Mouse (Mus musculus): ENCODE measurements around the gene Slc5a6. TPM values are rescaled to one million over a fixed set of nuclear protein-coding genes. Genes with fewer than 3 reads are reported as not detected.
"Not testable (repeated sequence)": the region's sequence is repeated elsewhere in the genome, so short reads cannot be mapped to it uniquely, and the experiment has no call there.

Slc5a6 gene
- polyA plus RNA-seq, 1 experiment from 2014 or later: 4.8 TPM

GRCm38 (mm10) chr5:31047074-31047473 lies 1.6 kb downstream of the Slc5a6 start:
- ATAC-seq (ENCODE audit: low read depth): no peak
- Histone ChIP-seq H3K4me2 (ENCODE audit: low read depth, low read length) (peak overlapping the region; percentile 96), H3K9ac (ENCODE audit: low read depth, low read length) (peak overlapping the region; percentile 92), H3K9me3 (replicated peaks; ENCODE audit: control insufficient read depth, low read length) (no peaks in the 10 kb centered on the region), H3K36me3 (ENCODE audit: control insufficient read depth, insufficient read depth) (no peaks in the 10 kb centered on the region), H3K4me3 (ENCODE audit: low read depth, low read length) (peak overlapping the region; percentile 92), H3K27ac (ENCODE audit: low read length) (no peak overlapping the region), H3K4me1 (ENCODE audit: control insufficient read depth, low read depth, low read length) (peaks cover 15% of the 10 kb centered on the region), H3K27me3 (ENCODE audit: control insufficient read depth, insufficient read depth, low read depth, low read length) (no peaks in the 10 kb centered on the region)
- WGBS (ENCODE audit: insufficient replicate concordance): 16% methylated on average over 5 of the region's 5 CpGs

- H3K4me2 ChIP-seq (ENCODE audit: low read depth, low read length): no peak overlapping the region
Observed at GRCm38 (mm10) chr5:31046416-31046815, 2.3 kb downstream of the Slc5a6 start.

GRCm38 (mm10) chr5:31038171-31038845 lies 10.4 kb downstream of the Slc5a6 start:
- Histone ChIP-seq H3K9me3 (replicated peaks; ENCODE audit: control insufficient read depth, low read length) (no peaks in the 10 kb centered on the region), H3K4me2 (ENCODE audit: low read depth, low read length) (no peak overlapping the region), H3K27me3 (ENCODE audit: control insufficient read depth, insufficient read depth, low read depth, low read length) (no peaks in the 10 kb centered on the region), H3K27ac (ENCODE audit: low read length) (no peak overlapping the region), H3K4me3 (ENCODE audit: low read depth, low read length) (no peak overlapping the region), H3K4me1 (ENCODE audit: control insufficient read depth, low read depth, low read length) (no peaks in the 10 kb centered on the region), H3K9ac (ENCODE audit: low read depth, low read length) (no peak overlapping the region), H3K36me3 (ENCODE audit: control insufficient read depth, insufficient read depth) (no peaks in the 10 kb centered on the region)
- 74% methylated on average over 7 of the region's 7 CpGs for WGBS (ENCODE audit: insufficient replicate concordance)
- no peak for ATAC-seq (ENCODE audit: low read depth)

More at GRCm38 (mm10) chr5:31046416-31046815, 2.3 kb downstream of the Slc5a6 start:
- no peak overlapping the region for H3K27ac ChIP-seq (ENCODE audit: low read length)
- 82% methylated on average over 6 of the region's 6 CpGs for WGBS (ENCODE audit: insufficient replicate concordance)
- H3K9me3 ChIP-seq (replicated peaks; ENCODE audit: control insufficient read depth, low read length): no peaks in the 10 kb centered on the region
- no peaks in the 10 kb centered on the region for H3K27me3 ChIP-seq (ENCODE audit: control insufficient read depth, insufficient read depth, low read depth, low read length)
- peaks cover 15% of the 10 kb centered on the region for H3K4me1 ChIP-seq (ENCODE audit: control insufficient read depth, low read depth, low read length)
- H3K9ac ChIP-seq (ENCODE audit: low read depth, low read length): no peak overlapping the region
- no peak overlapping the region for H3K4me3 ChIP-seq (ENCODE audit: low read depth, low read length)
- ATAC-seq (ENCODE audit: low read depth): no peak
- H3K36me3 ChIP-seq (ENCODE audit: control insufficient read depth, insufficient read depth): no peaks in the 10 kb centered on the region

GRCm38 (mm10) chr5:31036556-31036955 lies 12.2 kb downstream of the Slc5a6 start:
- not testable (repeated sequence) for H3K9ac ChIP-seq (ENCODE audit: low read depth, low read length); H3K36me3 ChIP-seq (ENCODE audit: control insufficient read depth, insufficient read depth); H3K4me1 ChIP-seq (ENCODE audit: control insufficient read depth, low read depth, low read length); H3K27me3 ChIP-seq (ENCODE audit: control insufficient read depth, insufficient read depth, low read depth, low read length); H3K9me3 ChIP-seq (replicated peaks; ENCODE audit: control insufficient read depth, low read length); H3K4me2 ChIP-seq (ENCODE audit: low read depth, low read length); H3K27ac ChIP-seq (ENCODE audit: low read length); H3K4me3 ChIP-seq (ENCODE audit: low read depth, low read length)
- peak; percentile 79 for ATAC-seq (ENCODE audit: low read depth)
- WGBS (ENCODE audit: insufficient replicate concordance): 75% methylated on average over 11 of the region's 11 CpGs

GRCm38 (mm10) chr5:31034669-31035068 lies 14.1 kb downstream of the Slc5a6 start:
- Histone ChIP-seq H3K4me2 (ENCODE audit: low read depth, low read length) (no peak overlapping the region), H3K4me1 (ENCODE audit: control insufficient read depth, low read depth, low read length) (no peaks in the 10 kb centered on the region), H3K4me3 (ENCODE audit: low read depth, low read length) (no peak overlapping the region), H3K9me3 (replicated peaks; ENCODE audit: control insufficient read depth, low read length) (no peaks in the 10 kb centered on the region), H3K9ac (ENCODE audit: low read depth, low read length) (no peak overlapping the region), H3K36me3 (ENCODE audit: control insufficient read depth, insufficient read depth) (no peaks in the 10 kb centered on the region), H3K27ac (ENCODE audit: low read length) (no peak overlapping the region), H3K27me3 (ENCODE audit: control insufficient read depth, insufficient read depth, low read depth, low read length) (no peaks in the 10 kb centered on the region)
- 79% methylated on average over 6 of the region's 6 CpGs for WGBS (ENCODE audit: insufficient replicate concordance)
- no peak for ATAC-seq (ENCODE audit: low read depth)

GRCm38 (mm10) chr5:31031508-31031907 lies 17.2 kb downstream of the Slc5a6 start:
- H3K36me3 ChIP-seq (ENCODE audit: control insufficient read depth, insufficient read depth): no peaks in the 10 kb centered on the region
- no peak overlapping the region for H3K4me3 ChIP-seq (ENCODE audit: low read depth, low read length)
- no peaks in the 10 kb centered on the region for H3K27me3 ChIP-seq (ENCODE audit: control insufficient read depth, insufficient read depth, low read depth, low read length)
- 72% methylated on average over 8 of the region's 8 CpGs for WGBS (ENCODE audit: insufficient replicate concordance)
- no peak for ATAC-seq (ENCODE audit: low read depth)
- no peaks in the 10 kb centered on the region for H3K9me3 ChIP-seq (replicated peaks; ENCODE audit: control insufficient read depth, low read length)
- no peak overlapping the region for H3K9ac ChIP-seq (ENCODE audit: low read depth, low read length)
- H3K27ac ChIP-seq (ENCODE audit: low read length): no peak overlapping the region
- H3K4me2 ChIP-seq (ENCODE audit: low read depth, low read length): no peak overlapping the region
- H3K4me1 ChIP-seq (ENCODE audit: control insufficient read depth, low read depth, low read length): no peaks in the 10 kb centered on the region

- no peak overlapping the region for H3K9ac ChIP-seq (ENCODE audit: low read depth, low read length)
- no peaks in the 10 kb centered on the region for H3K9me3 ChIP-seq (replicated peaks; ENCODE audit: control insufficient read depth, low read length)
- no peak overlapping the region for H3K4me2 ChIP-seq (ENCODE audit: low read depth, low read length)
- no peaks in the 10 kb centered on the region for H3K27me3 ChIP-seq (ENCODE audit: control insufficient read depth, insufficient read depth, low read depth, low read length)
- H3K27ac ChIP-seq (ENCODE audit: low read length): no peak overlapping the region
- WGBS (ENCODE audit: insufficient replicate concordance): 52% methylated on average over 4 of the region's 4 CpGs
- no peak overlapping the region for H3K4me3 ChIP-seq (ENCODE audit: low read depth, low read length)
- no peaks in the 10 kb centered on the region for H3K36me3 ChIP-seq (ENCODE audit: control insufficient read depth, insufficient read depth)
- ATAC-seq (ENCODE audit: low read depth): no peak
- H3K4me1 ChIP-seq (ENCODE audit: control insufficient read depth, low read depth, low read length): no peaks in the 10 kb centered on the region
Observed at GRCm38 (mm10) chr5:31030926-31031325, 17.8 kb downstream of the Slc5a6 start.

GRCm38 (mm10) chr5:31024641-31025040 lies 24.1 kb downstream of the Slc5a6 start:
- Histone ChIP-seq H3K27ac (ENCODE audit: low read length) (no peak overlapping the region), H3K4me1 (ENCODE audit: control insufficient read depth, low read depth, low read length) (no peaks in the 10 kb centered on the region), H3K9me3 (replicated peaks; ENCODE audit: control insufficient read depth, low read length) (no peaks in the 10 kb centered on the region), H3K36me3 (ENCODE audit: control insufficient read depth, insufficient read depth) (no peaks in the 10 kb centered on the region), H3K9ac (ENCODE audit: low read depth, low read length) (no peak overlapping the region), H3K4me2 (ENCODE audit: low read depth, low read length) (no peak overlapping the region), H3K4me3 (ENCODE audit: low read depth, low read length) (no peak overlapping the region), H3K27me3 (ENCODE audit: control insufficient read depth, insufficient read depth, low read depth, low read length) (no peaks in the 10 kb centered on the region)
- no peak for ATAC-seq (ENCODE audit: low read depth)

- 21% methylated on average over 4 of the region's 4 CpGs for WGBS (ENCODE audit: insufficient replicate concordance)
- no peaks in the 10 kb centered on the region for H3K36me3 ChIP-seq (ENCODE audit: control insufficient read depth, insufficient read depth)
- H3K4me3 ChIP-seq (ENCODE audit: low read depth, low read length): no peak overlapping the region
- H3K9me3 ChIP-seq (replicated peaks; ENCODE audit: control insufficient read depth, low read length): no peaks in the 10 kb centered on the region
- H3K4me1 ChIP-seq (ENCODE audit: control insufficient read depth, low read depth, low read length): no peaks in the 10 kb centered on the region
- H3K4me2 ChIP-seq (ENCODE audit: low read depth, low read length): no peak overlapping the region
- no peaks in the 10 kb centered on the region for H3K27me3 ChIP-seq (ENCODE audit: control insufficient read depth, insufficient read depth, low read depth, low read length)
- no peak overlapping the region for H3K9ac ChIP-seq (ENCODE audit: low read depth, low read length)
- H3K27ac ChIP-seq (ENCODE audit: low read length): no peak overlapping the region
- ATAC-seq (ENCODE audit: low read depth): no peak
Observed at GRCm38 (mm10) chr5:31023254-31023653, 25.5 kb downstream of the Slc5a6 start.

All from liver, embryonic 16.5 days (tissue).